Mouse (Mus musculus) lung, embryonic 14.5 days (tissue): ENCODE measurements around the gene Nrip1. TPM values are rescaled to one million over a fixed set of nuclear protein-coding genes. Genes with fewer than 3 reads are reported as not detected.
A peak's percentile ranks its signal among the peaks of the same experiment; 100 is the strongest.

ENCODE experiments used
- ATAC-seq: fragments of 200-750 bp; cut with Nextera tagmentation; 2 replicates; pipeline ENCODE4 v1.8.0; 2017; ENCODE audit warnings: mild to moderate bottlenecking, moderate TSS enrichment, moderate library complexity; ENCODE audit not compliant: insufficient read depth
- DNase-seq: peaks from one replicate; pipeline ENCODE4 v3.0.0-alpha.2; 2015
- H3K27ac ChIP-seq: fragments of 300-500 bp; sonication (generic); 2 replicates; pipeline ENCODE4 v1.5.1; 2014; ENCODE audit warnings: low read depth, mild to moderate bottlenecking, moderate library complexity
- H3K27me3 ChIP-seq: fragments of 300-500 bp; sonication (generic); 2 replicates; pipeline ENCODE4 v1.6.1; 2014; ENCODE audit warnings: low read length, control low read depth; ENCODE audit not compliant: insufficient read depth
- H3K36me3 ChIP-seq: fragments of 300-500 bp; sonication (generic); 2 replicates; pipeline ENCODE4 v1.6.1; 2014; ENCODE audit warnings: control low read depth; ENCODE audit not compliant: insufficient read depth
- H3K4me1 ChIP-seq: fragments of 300-500 bp; sonication (generic); 2 replicates; pipeline ENCODE4 v1.6.1; 2014; ENCODE audit warnings: antibody characterized with exemption, control low read depth; ENCODE audit not compliant: insufficient read depth
- H3K4me2 ChIP-seq: fragments of 300-500 bp; sonication (generic); 2 replicates; pipeline ENCODE4 v1.6.1; 2014; ENCODE audit warnings: mild to moderate bottlenecking
- H3K4me3 ChIP-seq: fragments of 300-500 bp; sonication (generic); 2 replicates; pipeline ENCODE4 v1.5.1; 2014; ENCODE audit warnings: low read depth, low read length
- H3K9ac ChIP-seq: fragments of 300-500 bp; sonication (generic); 2 replicates; pipeline ENCODE4 v1.6.1; 2014
- H3K9me3 ChIP-seq: fragments of 300-500 bp; sonication (generic); 2 replicates; pipeline ENCODE4 v1.6.1; 2016; ENCODE audit warnings: low read depth, low read length, control low read depth
- CTCF ChIP-seq: IDR thresholded peaks from 2 replicates; pipeline ENCODE4 v1.5.1; 2016; ENCODE audit warnings: antibody characterized with exemption, low read depth
- WGBS: fragments of 180-500 bp; shearing (Covaris S2); extraction: QIAGEN DNeasy Blood & Tissue Kit; methylation state at CpG from one replicate; pipeline ENCODE4 v1.1.7; 2014; 5-methylcytosine and 5-hydroxymethylcytosine counted together
- polyA plus RNA-seq: library from polyadenylated mRNA; unstranded; fragments of >200 nt; fragmentation: Nextera tagmentation; extraction: Ambion mirVana; gene quantifications from 2 replicates; pipeline ENCODE4 v1.2.1, GENCODE M21; 2014

Gene Nrip1
- polyA plus RNA-seq, 1 experiment from 2014 or later = 55.2 TPM

- Histone ChIP-seq H3K36me3 (0 out of 2 replicates have a peak, but pooled peaks cover 6% of the 10 kb centered on the region), H3K4me3 (no peak overlapping the region), H3K27me3 (no peaks in the 10 kb centered on the region), H3K27ac (no peak overlapping the region), H3K9me3 (no peaks in the 10 kb centered on the region), H3K9ac (no peak overlapping the region), H3K4me1 (peaks cover 19% of the 10 kb centered on the region), H3K4me2 (no peak overlapping the region)
- TF ChIP-seq CTCF = no peak
- ATAC-seq (no peak), DNase-seq (no peak)
- WGBS = 79% methylated on average over 17 of the region's 17 CpGs
These were observed 7.7 kb downstream of the Nrip1 start for GRCm38 (mm10) chr16:76365790-76366406.

- peaks cover 19% of the 10 kb centered on the region for H3K4me1 ChIP-seq
- H3K4me3 ChIP-seq = no peak overlapping the region
- no peak overlapping the region for H3K9ac ChIP-seq
- H3K9me3 ChIP-seq = no peaks in the 10 kb centered on the region
- WGBS = 79% methylated on average over 10 of the region's 10 CpGs
- TF ChIP-seq CTCF = no peak
- no peaks in the 10 kb centered on the region for H3K27me3 ChIP-seq
- DNase-seq (no peak), ATAC-seq (no peak)
- H3K36me3 ChIP-seq = 0 out of 2 replicates have a peak, but pooled peaks cover 6% of the 10 kb centered on the region
- H3K27ac ChIP-seq = no peak overlapping the region
- H3K4me2 ChIP-seq = no peak overlapping the region
These were observed 8.4 kb downstream of the Nrip1 start for GRCm38 (mm10) chr16:76365237-76365636.

GRCm38 (mm10) chr16:76363641-76364040 is 10.0 kb downstream of the Nrip1 start:
- no peak overlapping the region for H3K4me3 ChIP-seq
- no peak overlapping the region for H3K27ac ChIP-seq
- TF ChIP-seq CTCF = no peak
- ATAC-seq (no peak), DNase-seq (no peak)
- H3K4me1 ChIP-seq = peaks cover 11% of the 10 kb centered on the region
- no peak overlapping the region for H3K9ac ChIP-seq
- no peak overlapping the region for H3K4me2 ChIP-seq
- H3K27me3 ChIP-seq = no peaks in the 10 kb centered on the region
- H3K9me3 ChIP-seq = no peaks in the 10 kb centered on the region
- WGBS = 92% methylated on average over 3 of the region's 3 CpGs
- H3K36me3 ChIP-seq = 0 out of 2 replicates have a peak, but pooled peaks cover 6% of the 10 kb centered on the region

GRCm38 (mm10) chr16:76362982-76363381 is 10.6 kb downstream of the Nrip1 start:
- 88% methylated on average over 12 of the region's 12 CpGs for WGBS
- no peak for TF ChIP-seq CTCF
- Histone ChIP-seq H3K4me2 (no peak overlapping the region), H3K36me3 (0 out of 2 replicates have a peak, but pooled peaks cover 6% of the 10 kb centered on the region), H3K4me3 (no peak overlapping the region), H3K9ac (no peak overlapping the region), H3K9me3 (no peaks in the 10 kb centered on the region), H3K27ac (no peak overlapping the region), H3K4me1 (peaks cover 11% of the 10 kb centered on the region), H3K27me3 (no peaks in the 10 kb centered on the region)
- no peak for DNase-seq
- no peak for ATAC-seq

GRCm38 (mm10) chr16:76360441-76360840 is 13.2 kb downstream of the Nrip1 start:
- 81% methylated on average over 6 of the region's 6 CpGs for WGBS
- H3K9ac ChIP-seq = no peak overlapping the region
- no peaks in the 10 kb centered on the region for H3K27me3 ChIP-seq
- DNase-seq (no peak), ATAC-seq (no peak)
- no peaks in the 10 kb centered on the region for H3K36me3 ChIP-seq
- H3K9me3 ChIP-seq = no peaks in the 10 kb centered on the region
- H3K27ac ChIP-seq = no peak overlapping the region
- H3K4me2 ChIP-seq = no peak overlapping the region
- no peak for TF ChIP-seq CTCF
- H3K4me1 ChIP-seq = peaks cover 11% of the 10 kb centered on the region
- H3K4me3 ChIP-seq = no peak overlapping the region

GRCm38 (mm10) chr16:76358757-76359156 is 14.9 kb downstream of the Nrip1 start:
- DNase-seq = no peak
- TF ChIP-seq CTCF = no peak
- Histone ChIP-seq H3K4me2 (no peak overlapping the region), H3K4me3 (no peak overlapping the region), H3K9me3 (no peaks in the 10 kb centered on the region), H3K36me3 (no peaks in the 10 kb centered on the region), H3K27ac (no peak overlapping the region), H3K9ac (no peak overlapping the region), H3K4me1 (peaks cover 5% of the 10 kb centered on the region; the same call in 1 of the 2 replicates), H3K27me3 (no peaks in the 10 kb centered on the region)
- 64% methylated on average over 4 of the region's 4 CpGs for WGBS
- no peak for ATAC-seq

- H3K9ac ChIP-seq = no peak overlapping the region
- no peak for DNase-seq
- TF ChIP-seq CTCF = no peak
- 62% methylated on average over 18 of the region's 18 CpGs for WGBS
- H3K27me3 ChIP-seq = no peaks in the 10 kb centered on the region
- no peaks in the 10 kb centered on the region for H3K9me3 ChIP-seq
- H3K4me3 ChIP-seq = no peak overlapping the region
- H3K27ac ChIP-seq = no peak overlapping the region
- no peaks in the 10 kb centered on the region for H3K36me3 ChIP-seq
- 0 out of 2 replicates have a peak, but pooled peaks cover 4% of the 10 kb centered on the region for H3K4me1 ChIP-seq
- H3K4me2 ChIP-seq = no peak overlapping the region
- 0 out of 2 replicates have a peak, but pooled peaks have one; percentile 33 for ATAC-seq
These were observed 15.4 kb downstream of the Nrip1 start for GRCm38 (mm10) chr16:76358128-76358748.
